Mouse (Mus musculus): ENCODE results near the gene Chad. TPM values are rescaled to one million over a fixed set of nuclear protein-coding genes. Genes with fewer than 3 reads are reported as not detected.

The Chad gene
- polyA plus RNA-seq, 1 experiment from 2014 or later, result 0.41 TPM

- DNase-seq (ENCODE audit: low spot score) (no peak), ATAC-seq (replicated peaks; ENCODE audit: low FRiP score, low read depth) (no peak)
- no peak overlapping the region for H3K4me2 ChIP-seq (ENCODE audit: low read length)
- no peaks in the 10 kb centered on the region for H3K9me3 ChIP-seq (replicated peaks; ENCODE audit: low read length)
- H3K4me3 ChIP-seq (replicated peaks; ENCODE audit: low read depth, low read length), result no peak overlapping the region
- no peak for TF ChIP-seq CTCF (IDR thresholded peaks at IDR 0.05; ENCODE audit: low read depth)
- no peaks in the 10 kb centered on the region for H3K27me3 ChIP-seq (ENCODE audit: insufficient read depth, low read length)
- H3K4me1 ChIP-seq (replicated peaks; ENCODE audit: insufficient read depth, low read length), result no peaks in the 10 kb centered on the region
- 77% methylated on average over 2 of the region's 2 CpGs for WGBS
- H3K36me3 ChIP-seq (ENCODE audit: insufficient read depth, low read length), result 0 out of 2 replicates have a peak, but pooled peaks cover 4% of the 10 kb centered on the region
- no peak overlapping the region for H3K27ac ChIP-seq
- H3K9ac ChIP-seq (ENCODE audit: low read depth, low read length), result no peak overlapping the region
These were observed 10.2 kb downstream of the Chad start for GRCm38 (mm10) chr11:94575036-94575435.

GRCm38 (mm10) chr11:94576361-94576760 is 11.5 kb downstream of the Chad start:
- Histone ChIP-seq H3K27ac (no peak overlapping the region), H3K27me3 (ENCODE audit: insufficient read depth, low read length) (no peaks in the 10 kb centered on the region), H3K4me3 (replicated peaks; ENCODE audit: low read depth, low read length) (no peak overlapping the region), H3K36me3 (ENCODE audit: insufficient read depth, low read length) (0 out of 2 replicates have a peak, but pooled peaks cover 4% of the 10 kb centered on the region), H3K9me3 (replicated peaks; ENCODE audit: low read length) (no peaks in the 10 kb centered on the region), H3K4me1 (replicated peaks; ENCODE audit: insufficient read depth, low read length) (no peaks in the 10 kb centered on the region), H3K4me2 (ENCODE audit: low read length) (no peak overlapping the region), H3K9ac (ENCODE audit: low read depth, low read length) (no peak overlapping the region)
- DNase-seq (ENCODE audit: low spot score) (no peak), ATAC-seq (replicated peaks; ENCODE audit: low FRiP score, low read depth) (no peak)
- TF ChIP-seq CTCF (IDR thresholded peaks at IDR 0.05; ENCODE audit: low read depth), result no peak
- WGBS, result 76% methylated on average over 9 of the region's 9 CpGs

DNA sequence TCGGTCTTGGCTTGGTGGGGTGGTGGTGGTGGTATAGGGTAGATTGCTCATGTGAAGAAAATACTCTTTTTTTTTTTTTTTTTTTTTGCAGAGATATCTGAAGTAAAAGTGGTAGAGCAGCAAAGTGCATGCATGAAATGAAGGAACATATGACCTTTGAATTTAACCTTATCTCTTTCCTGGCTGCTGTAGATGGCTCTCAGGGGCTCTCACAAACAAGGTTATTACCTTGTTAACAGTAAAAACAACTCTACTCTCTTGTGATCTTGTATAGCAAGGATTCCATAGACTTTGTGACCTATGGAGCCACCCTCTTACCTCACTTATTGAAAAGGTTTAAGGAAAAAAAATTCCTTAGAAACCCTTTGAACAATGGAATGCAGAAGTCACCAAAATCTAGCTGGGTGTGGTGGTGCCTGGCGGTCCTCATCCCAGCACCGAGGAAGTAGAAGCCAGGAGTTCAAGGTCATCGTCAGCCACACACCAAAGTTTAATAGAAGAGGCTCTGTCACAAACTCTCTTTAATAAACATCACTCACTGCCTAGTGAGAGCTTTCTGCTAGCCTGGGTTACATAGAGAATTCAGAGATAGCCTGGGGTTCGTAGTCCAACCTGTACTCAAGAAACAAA is 15.4 kb downstream of the Chad start:
- H3K4me2 ChIP-seq (ENCODE audit: low read length), result no peak overlapping the region
- WGBS, result 85% methylated on average over 5 of the region's 5 CpGs
- no peak overlapping the region for H3K9ac ChIP-seq (ENCODE audit: low read depth, low read length)
- H3K27me3 ChIP-seq (ENCODE audit: insufficient read depth, low read length), result no peaks in the 10 kb centered on the region
- H3K4me1 ChIP-seq (replicated peaks; ENCODE audit: insufficient read depth, low read length), result no peaks in the 10 kb centered on the region
- ATAC-seq (replicated peaks; ENCODE audit: low FRiP score, low read depth) (no peak), DNase-seq (ENCODE audit: low spot score) (no peak)
- H3K27ac ChIP-seq, result no peak overlapping the region
- H3K36me3 ChIP-seq (ENCODE audit: insufficient read depth, low read length), result 0 out of 2 replicates have a peak, but pooled peaks cover 4% of the 10 kb centered on the region
- H3K4me3 ChIP-seq (replicated peaks; ENCODE audit: low read depth, low read length), result no peak overlapping the region
- no peak for TF ChIP-seq CTCF (IDR thresholded peaks at IDR 0.05; ENCODE audit: low read depth)
- no peaks in the 10 kb centered on the region for H3K9me3 ChIP-seq (replicated peaks; ENCODE audit: low read length)

- DNase-seq (ENCODE audit: low spot score) (no peak), ATAC-seq (replicated peaks; ENCODE audit: low FRiP score, low read depth) (no peak)
- 82% methylated on average over 9 of the region's 9 CpGs for WGBS
- Histone ChIP-seq H3K27ac (no peak overlapping the region), H3K27me3 (ENCODE audit: insufficient read depth, low read length) (no peaks in the 10 kb centered on the region), H3K4me1 (replicated peaks; ENCODE audit: insufficient read depth, low read length) (no peaks in the 10 kb centered on the region), H3K9ac (ENCODE audit: low read depth, low read length) (no peak overlapping the region), H3K4me3 (replicated peaks; ENCODE audit: low read depth, low read length) (no peak overlapping the region), H3K36me3 (ENCODE audit: insufficient read depth, low read length) (no peaks in the 10 kb centered on the region), H3K9me3 (replicated peaks; ENCODE audit: low read length) (no peaks in the 10 kb centered on the region), H3K4me2 (ENCODE audit: low read length) (no peak overlapping the region)
- no peak for TF ChIP-seq CTCF (IDR thresholded peaks at IDR 0.05; ENCODE audit: low read depth)
These were observed 20.2 kb downstream of the Chad start for GRCm38 (mm10) chr11:94585091-94585490.

- Histone ChIP-seq H3K4me3 (replicated peaks; ENCODE audit: low read depth, low read length) (no peak overlapping the region), H3K4me2 (ENCODE audit: low read length) (no peak overlapping the region), H3K36me3 (ENCODE audit: insufficient read depth, low read length) (no peaks in the 10 kb centered on the region), H3K9me3 (replicated peaks; ENCODE audit: low read length) (no peaks in the 10 kb centered on the region), H3K27me3 (ENCODE audit: insufficient read depth, low read length) (no peaks in the 10 kb centered on the region), H3K4me1 (replicated peaks; ENCODE audit: insufficient read depth, low read length) (peaks cover 6% of the 10 kb centered on the region; the same call in 1 of the 2 replicates), H3K27ac (no peak overlapping the region), H3K9ac (ENCODE audit: low read depth, low read length) (no peak overlapping the region)
- no peak for TF ChIP-seq CTCF (IDR thresholded peaks at IDR 0.05; ENCODE audit: low read depth)
- no peak for DNase-seq (ENCODE audit: low spot score)
- ATAC-seq (replicated peaks; ENCODE audit: low FRiP score, low read depth), result no peak
- WGBS, result 74% methylated on average over 6 of the region's 6 CpGs
These were observed 22.7 kb downstream of the Chad start for GRCm38 (mm10) chr11:94587511-94587910.

GRCm38 (mm10) chr11:94596311-94596852 is 31.5 kb downstream of the Chad start:
- Histone ChIP-seq H3K9ac (ENCODE audit: low read depth, low read length) (no peak overlapping the region), H3K4me2 (ENCODE audit: low read length) (no peak overlapping the region), H3K4me3 (replicated peaks; ENCODE audit: low read depth, low read length) (no peak overlapping the region), H3K9me3 (replicated peaks; ENCODE audit: low read length) (no peaks in the 10 kb centered on the region), H3K36me3 (ENCODE audit: insufficient read depth, low read length) (no peaks in the 10 kb centered on the region), H3K27ac (0 out of 2 replicates have a peak overlapping the region, but pooled peaks have one; percentile 10), H3K4me1 (replicated peaks; ENCODE audit: insufficient read depth, low read length) (peaks cover 7% of the 10 kb centered on the region; the same call in 1 of the 2 replicates), H3K27me3 (ENCODE audit: insufficient read depth, low read length) (no peaks in the 10 kb centered on the region)
- no peak for ATAC-seq (replicated peaks; ENCODE audit: low FRiP score, low read depth)
- no peak for DNase-seq (ENCODE audit: low spot score)
- no peak for TF ChIP-seq CTCF (IDR thresholded peaks at IDR 0.05; ENCODE audit: low read depth)
- 75% methylated on average over 7 of the region's 7 CpGs for WGBS

All from kidney, postnatal 0 days (tissue).